In the genomic region with DNA sequence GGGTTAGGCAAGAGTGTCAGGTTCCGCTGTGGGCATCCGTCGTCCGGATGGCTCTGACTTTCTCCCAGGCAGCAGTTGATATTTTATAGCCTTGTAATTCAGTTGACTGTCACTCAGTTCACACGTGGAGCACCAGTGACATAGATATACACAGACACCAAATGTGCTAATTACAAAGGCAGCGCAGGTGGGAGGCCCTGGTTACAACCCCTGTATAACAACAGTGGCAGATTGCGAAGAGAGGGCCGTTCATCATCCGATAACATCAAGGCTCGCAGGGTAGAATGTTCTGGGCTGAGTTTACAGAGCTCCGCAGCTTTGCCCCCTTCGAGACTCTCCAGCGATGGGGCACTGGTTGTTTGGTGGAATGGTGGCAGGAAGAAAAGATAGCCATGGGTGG, we compare ENCODE assay signal across 23 mouse cellular contexts.
DNase-seq lines count a peak whose midpoint lies in the region; ATAC-seq lines count a peak whose summit lies in the region.
"Had no signal": no experiment of that assay in that cellular context is flagged by ENCODE, and none has a peak within 500 bp of the region (broad histone marks: within the 10 kb centered on the region; RNA-seq: fewer than 3 reads in every experiment).

No protein-coding gene starts in this region.

- H3K4me3 ChIP-seq in heart, embryonic 12.5 days, result no peak overlapping the region
- H3K4me3 ChIP-seq in kidney, embryonic 16.5 days (ENCODE audit: low read length), result no peak overlapping the region
- no peak overlapping the region for H3K4me3 ChIP-seq in neural tube, embryonic 12.5 days
- H3K4me3 ChIP-seq: embryonic facial prominence, embryonic 13.5 days; forebrain, embryonic 13.5 days; heart, adult 2 months; hindbrain, embryonic 10.5 days; hindbrain, embryonic 15.5 days had no signal

- no peaks in the 10 kb centered on the region for H3K36me3 ChIP-seq in heart, embryonic 12.5 days
- no peaks in the 10 kb centered on the region for H3K36me3 ChIP-seq in kidney, embryonic 16.5 days (ENCODE audit: insufficient read depth, low read length)
- H3K36me3 ChIP-seq in neural tube, embryonic 12.5 days, result no peaks in the 10 kb centered on the region
- H3K36me3 ChIP-seq: embryonic facial prominence, embryonic 13.5 days; hindbrain, embryonic 10.5 days; hindbrain, embryonic 15.5 days had no signal

- WGBS in heart, embryonic 12.5 days, result 81% methylated on average over 13 of the region's 13 CpGs
- WGBS in kidney, embryonic 16.5 days, result 17% methylated on average over 13 of the region's 13 CpGs
- 50% methylated on average over 13 of the region's 13 CpGs for WGBS in neural tube, embryonic 12.5 days

- no peak overlapping the region for H3K9ac ChIP-seq in heart, embryonic 12.5 days
- H3K9ac ChIP-seq in kidney, embryonic 16.5 days (replicated peaks; ENCODE audit: low read length), result no peak overlapping the region
- H3K9ac ChIP-seq in neural tube, embryonic 12.5 days, result no peak overlapping the region
- H3K9ac ChIP-seq: embryonic facial prominence, embryonic 13.5 days; forebrain, embryonic 13.5 days; hindbrain, embryonic 15.5 days had no signal

- no peak overlapping the region for H3K4me2 ChIP-seq in heart, embryonic 12.5 days
- H3K4me2 ChIP-seq in kidney, embryonic 16.5 days (replicated peaks; ENCODE audit: low read depth, low read length), result peak overlapping the region; percentile 16
- H3K4me2 ChIP-seq in neural tube, embryonic 12.5 days (replicated peaks), result no peak overlapping the region
- H3K4me2 ChIP-seq: embryonic facial prominence, embryonic 13.5 days; forebrain, embryonic 13.5 days; heart, embryonic 11.5 days; hindbrain, embryonic 15.5 days had no signal

- H3K27ac ChIP-seq in heart, embryonic 12.5 days (ENCODE audit: poor library complexity, severe bottlenecking), result no peak overlapping the region
- H3K27ac ChIP-seq in kidney, embryonic 16.5 days (ENCODE audit: low read length), result no peak overlapping the region
- H3K27ac ChIP-seq in neural tube, embryonic 12.5 days, result no peak overlapping the region
- H3K27ac ChIP-seq: embryonic facial prominence, embryonic 13.5 days; forebrain, embryonic 13.5 days; heart, adult 2 months; hindbrain, embryonic 10.5 days; hindbrain, embryonic 15.5 days had no signal

- no peaks in the 10 kb centered on the region for H3K9me3 ChIP-seq in heart, embryonic 12.5 days (replicated peaks)
- H3K9me3 ChIP-seq in kidney, embryonic 16.5 days (ENCODE audit: low read length), result no peaks in the 10 kb centered on the region
- no peaks in the 10 kb centered on the region for H3K9me3 ChIP-seq in neural tube, embryonic 12.5 days
- H3K9me3 ChIP-seq: embryonic facial prominence, embryonic 13.5 days; forebrain, embryonic 13.5 days; hindbrain, embryonic 10.5 days; hindbrain, embryonic 15.5 days had no signal

- no peak for ATAC-seq in heart, embryonic 12.5 days (ENCODE audit: insufficient number of reproducible peaks, low FRiP score)
- peak; percentile 88 for ATAC-seq in kidney, embryonic 16.5 days (ENCODE audit: low FRiP score, low TSS enrichment)
- peak; percentile 50; the same call in 1 of the 2 replicates for ATAC-seq in neural tube, embryonic 12.5 days (ENCODE audit: low FRiP score, low read depth)
- ATAC-seq: activated CD4-positive, CD25-positive, alpha-beta regulatory T cell, adult 4 months; forebrain, embryonic 13.5 days; inflammation-experienced regulatory T-cells, adult 6 months; Patski had no signal

- no peaks in the 10 kb centered on the region for H3K27me3 ChIP-seq in heart, embryonic 12.5 days (replicated peaks)
- no peaks in the 10 kb centered on the region for H3K27me3 ChIP-seq in kidney, embryonic 16.5 days (ENCODE audit: insufficient read depth, low read length)
- no peaks in the 10 kb centered on the region for H3K27me3 ChIP-seq in neural tube, embryonic 12.5 days (replicated peaks)
- H3K27me3 ChIP-seq: CH12.LX; embryonic facial prominence, embryonic 13.5 days; forebrain, embryonic 13.5 days; hindbrain, embryonic 15.5 days; Patski had no signal

- peak; percentile 87 for DNase-seq in heart, adult 11 months
- DNase-seq in kidney, adult 8-10 months, result no peak
- no peak for DNase-seq in neural tube, embryonic 10.5 days (ENCODE audit: extremely low spot score, low spot score)
- peak; percentile 43 for DNase-seq in mesoderm, embryonic 11.5 days (ENCODE audit: low read depth, low spot score)
- DNase-seq in ovary, adult 18-20 months (ENCODE audit: low spot score), result no peak
- DNase-seq: adrenal gland, postnatal 14 days; cerebellum, adult 11 months; cerebellum, adult 8-10 months; cerebellum, postnatal 14 days; embryo, embryonic 11 days; heart, adult 2 months had no signal

- peaks cover 15% of the 10 kb centered on the region for H3K4me1 ChIP-seq in heart, embryonic 12.5 days (replicated peaks)
- no peaks in the 10 kb centered on the region for H3K4me1 ChIP-seq in kidney, embryonic 16.5 days (ENCODE audit: insufficient read depth, low read length)
- no peaks in the 10 kb centered on the region for H3K4me1 ChIP-seq in neural tube, embryonic 12.5 days
- H3K4me1 ChIP-seq: embryonic facial prominence, embryonic 13.5 days; hindbrain, embryonic 10.5 days had no signal

Comparison
In these comparisons a context has a peak if more than half of its experiments do, and no peak if none do; other contexts are left out.
1. DNase-seq: peak in heart, adult 11 months (single experiment) and mesoderm, embryonic 11.5 days (single experiment); none in kidney, adult 8-10 months (0 of 2), neural tube, embryonic 10.5 days (single experiment) and ovary, adult 18-20 months (single experiment).